Mouse (Mus musculus): Measurements from ENCODE around the gene Pld4. TPM values are rescaled to one million over a fixed set of nuclear protein-coding genes. Genes with fewer than 3 reads are reported as not detected.

The Pld4 gene
- polyA plus RNA-seq, 1 experiment from 2014 or later: 8.4 TPM

- WGBS: 93% methylated on average over 24 of the region's 24 CpGs
- H3K27me3 ChIP-seq (replicated peaks): no peaks in the 10 kb centered on the region
- H3K4me2 ChIP-seq: no peak overlapping the region
- H3K4me3 ChIP-seq (replicated peaks): no peak overlapping the region
- no peaks in the 10 kb centered on the region for H3K9me3 ChIP-seq (replicated peaks)
- 0 out of 2 replicates have a peak, but pooled peaks cover 10% of the 10 kb centered on the region for H3K4me1 ChIP-seq
- no peak overlapping the region for H3K27ac ChIP-seq (replicated peaks)
- no peak for ATAC-seq (ENCODE audit: low FRiP score)
- no peak overlapping the region for H3K9ac ChIP-seq (replicated peaks)
- peaks cover 73% of the 10 kb centered on the region for H3K36me3 ChIP-seq
Measured at GRCm38 (mm10) chr12:112739023-112739568, 21.4 kb upstream of the Pld4 start.

GRCm38 (mm10) chr12:112742768-112743167 lies 17.7 kb upstream of the Pld4 start:
- Histone ChIP-seq H3K27ac (replicated peaks) (peak overlapping the region; percentile 56), H3K9me3 (replicated peaks) (no peaks in the 10 kb centered on the region), H3K27me3 (replicated peaks) (no peaks in the 10 kb centered on the region), H3K4me1 (peaks cover 22% of the 10 kb centered on the region), H3K9ac (replicated peaks) (no peak overlapping the region; the same call in 1 of the 2 replicates), H3K4me3 (replicated peaks) (no peak overlapping the region), H3K4me2 (no peak overlapping the region), H3K36me3 (peaks cover 53% of the 10 kb centered on the region)
- WGBS: 69% methylated on average over 6 of the region's 6 CpGs
- ATAC-seq (ENCODE audit: low FRiP score): no peak

GRCm38 (mm10) chr12:112743168-112743975 lies 17.1 kb upstream of the Pld4 start:
- no peak overlapping the region; the same call in 1 of the 2 replicates for H3K9ac ChIP-seq (replicated peaks)
- H3K9me3 ChIP-seq (replicated peaks): no peaks in the 10 kb centered on the region
- 59% methylated on average over 25 of the region's 25 CpGs for WGBS
- peak; percentile 53; the same call in 1 of the 2 replicates for ATAC-seq (ENCODE audit: low FRiP score)
- H3K4me3 ChIP-seq (replicated peaks): no peak overlapping the region
- H3K27me3 ChIP-seq (replicated peaks): no peaks in the 10 kb centered on the region
- peak overlapping the region; percentile 56 for H3K27ac ChIP-seq (replicated peaks)
- H3K36me3 ChIP-seq: peaks cover 47% of the 10 kb centered on the region
- H3K4me1 ChIP-seq: peaks cover 22% of the 10 kb centered on the region
- H3K4me2 ChIP-seq: no peak overlapping the region

DNA sequence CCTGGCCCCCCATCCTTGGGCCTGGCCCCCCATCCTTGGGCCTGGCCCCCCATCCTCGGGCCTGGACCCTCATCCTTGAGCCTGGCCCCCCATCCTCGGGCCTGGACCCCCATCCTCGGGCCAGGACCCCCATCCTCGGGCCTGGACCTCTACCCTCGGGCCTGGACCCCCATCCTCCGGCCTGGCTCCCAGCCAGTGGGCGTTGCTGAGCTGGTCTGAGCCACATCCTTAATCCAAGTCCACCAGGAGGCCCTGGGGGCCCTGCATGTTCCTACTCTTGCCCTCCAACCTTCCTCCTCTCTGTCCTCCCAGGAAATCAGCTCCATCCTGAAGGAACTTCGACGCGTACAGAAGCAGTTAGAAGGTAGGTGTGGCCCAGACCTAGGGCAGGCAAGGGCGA lies 16.2 kb upstream of the Pld4 start:
- Histone ChIP-seq H3K4me1 (peaks cover 22% of the 10 kb centered on the region), H3K27me3 (replicated peaks) (no peaks in the 10 kb centered on the region), H3K4me2 (no peak overlapping the region), H3K9me3 (replicated peaks) (no peaks in the 10 kb centered on the region), H3K27ac (replicated peaks) (no peak overlapping the region), H3K4me3 (replicated peaks) (no peak overlapping the region), H3K9ac (replicated peaks) (0 out of 2 replicates have a peak overlapping the region, but pooled peaks have one; percentile 10), H3K36me3 (peaks cover 39% of the 10 kb centered on the region)
- WGBS: 89% methylated on average over 11 of the region's 11 CpGs
- ATAC-seq (ENCODE audit: low FRiP score): no peak

GRCm38 (mm10) chr12:112744891-112745580 lies 15.4 kb upstream of the Pld4 start:
- Histone ChIP-seq H3K27ac (replicated peaks) (no peak overlapping the region), H3K4me2 (no peak overlapping the region), H3K27me3 (replicated peaks) (no peaks in the 10 kb centered on the region), H3K4me3 (replicated peaks) (no peak overlapping the region), H3K9me3 (replicated peaks) (no peaks in the 10 kb centered on the region), H3K36me3 (peaks cover 31% of the 10 kb centered on the region), H3K4me1 (peaks cover 26% of the 10 kb centered on the region), H3K9ac (replicated peaks) (no peak overlapping the region)
- no peak for ATAC-seq (ENCODE audit: low FRiP score)
- WGBS: 75% methylated on average over 10 of the region's 10 CpGs

- no peak overlapping the region for H3K4me3 ChIP-seq (replicated peaks)
- WGBS: 89% methylated on average over 10 of the region's 10 CpGs
- no peaks in the 10 kb centered on the region for H3K9me3 ChIP-seq (replicated peaks)
- no peak for ATAC-seq (ENCODE audit: low FRiP score)
- no peak overlapping the region for H3K9ac ChIP-seq (replicated peaks)
- H3K36me3 ChIP-seq: peaks cover 27% of the 10 kb centered on the region
- H3K4me1 ChIP-seq: peaks cover 32% of the 10 kb centered on the region
- no peak overlapping the region for H3K4me2 ChIP-seq
- H3K27me3 ChIP-seq (replicated peaks): no peaks in the 10 kb centered on the region
- H3K27ac ChIP-seq (replicated peaks): no peak overlapping the region
Measured at GRCm38 (mm10) chr12:112745716-112746115, 14.7 kb upstream of the Pld4 start.

- Histone ChIP-seq H3K4me1 (peaks cover 36% of the 10 kb centered on the region), H3K36me3 (peaks cover 25% of the 10 kb centered on the region), H3K9me3 (replicated peaks) (no peaks in the 10 kb centered on the region), H3K4me3 (replicated peaks) (no peak overlapping the region), H3K9ac (replicated peaks) (no peak overlapping the region), H3K27me3 (replicated peaks) (no peaks in the 10 kb centered on the region), H3K4me2 (no peak overlapping the region), H3K27ac (replicated peaks) (peak overlapping the region; percentile 88; the same call in 1 of the 2 replicates)
- 67% methylated on average over 4 of the region's 4 CpGs for WGBS
- ATAC-seq (ENCODE audit: low FRiP score): peak; percentile 4; the same call in 1 of the 2 replicates
Measured at GRCm38 (mm10) chr12:112746461-112746807, 14.0 kb upstream of the Pld4 start.

DNA sequence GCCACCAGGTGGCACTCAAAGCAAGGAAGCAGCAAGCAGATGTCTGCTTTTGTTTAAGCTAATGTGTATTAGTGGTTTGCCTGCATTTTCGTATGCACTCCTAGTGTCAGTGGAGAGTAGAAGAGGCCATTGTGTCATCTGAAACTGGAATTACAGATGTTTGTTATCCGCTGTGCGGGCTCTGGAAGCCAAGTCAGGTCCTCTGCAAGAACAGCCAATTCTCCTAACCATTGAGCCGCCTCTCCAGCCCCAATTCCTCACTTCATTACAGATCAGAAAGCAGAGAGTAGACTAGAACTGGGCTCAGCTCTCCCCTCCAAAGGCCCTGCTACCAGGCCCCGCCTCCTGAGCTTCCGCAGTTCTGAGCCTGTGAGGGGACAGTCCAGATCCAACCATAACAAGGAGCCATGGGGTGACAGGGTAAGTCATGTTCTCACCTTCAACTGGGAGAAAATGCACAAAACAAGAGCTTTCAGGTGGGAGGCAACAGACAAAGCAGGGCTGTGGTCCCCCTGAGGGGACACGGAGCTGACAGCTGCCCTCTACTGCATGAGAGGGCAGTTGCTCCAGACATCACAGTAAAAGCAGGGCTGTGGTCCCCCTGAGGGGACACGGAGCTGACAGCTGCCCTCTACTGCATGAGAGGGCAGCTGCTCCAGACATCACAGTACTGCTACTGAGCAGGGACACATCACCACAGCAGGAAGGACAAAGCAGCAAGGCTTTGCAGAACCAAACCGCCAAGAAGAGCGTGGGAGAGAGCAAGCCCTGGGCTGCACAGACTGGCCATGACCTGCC lies 13.4 kb upstream of the Pld4 start:
- Histone ChIP-seq H3K27ac (replicated peaks) (peak overlapping the region; percentile 88), H3K4me2 (peak overlapping the region; percentile 23), H3K4me1 (peaks cover 36% of the 10 kb centered on the region), H3K9me3 (replicated peaks) (no peaks in the 10 kb centered on the region), H3K4me3 (replicated peaks) (no peak overlapping the region), H3K9ac (replicated peaks) (peak overlapping the region; percentile 31; the same call in 1 of the 2 replicates), H3K27me3 (replicated peaks) (no peaks in the 10 kb centered on the region), H3K36me3 (peaks cover 25% of the 10 kb centered on the region)
- ATAC-seq (ENCODE audit: low FRiP score): peak; percentile 48
- 21% methylated on average over 10 of the region's 10 CpGs for WGBS

DNA sequence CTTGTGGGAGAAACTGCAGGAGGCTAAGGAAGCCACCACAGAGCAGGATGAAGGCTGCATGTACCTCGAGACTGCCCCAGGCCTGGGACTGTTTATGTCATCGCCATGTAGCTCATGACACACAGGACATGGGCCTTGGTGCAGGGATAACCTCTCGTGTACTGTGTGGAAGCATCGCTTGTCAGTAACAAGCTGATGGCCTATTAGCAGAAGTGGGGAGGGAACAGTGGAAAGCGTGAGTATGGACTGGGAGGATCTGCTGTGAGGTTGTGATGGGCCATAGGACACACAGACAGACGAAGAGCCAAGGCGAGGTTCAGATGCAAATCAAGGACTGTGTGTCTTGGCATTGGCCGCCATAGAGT lies 12.9 kb upstream of the Pld4 start:
- WGBS: 81% methylated on average over 8 of the region's 8 CpGs
- no peak overlapping the region for H3K4me3 ChIP-seq (replicated peaks)
- H3K9me3 ChIP-seq (replicated peaks): no peaks in the 10 kb centered on the region
- H3K27ac ChIP-seq (replicated peaks): peak overlapping the region; percentile 88
- H3K36me3 ChIP-seq: peaks cover 22% of the 10 kb centered on the region
- 0 out of 2 replicates have a peak, but pooled peaks have one; percentile 1 for ATAC-seq (ENCODE audit: low FRiP score)
- H3K4me1 ChIP-seq: peaks cover 34% of the 10 kb centered on the region
- peak overlapping the region; percentile 23 for H3K4me2 ChIP-seq
- H3K9ac ChIP-seq (replicated peaks): peak overlapping the region; percentile 31; the same call in 1 of the 2 replicates
- H3K27me3 ChIP-seq (replicated peaks): no peaks in the 10 kb centered on the region

- H3K27ac ChIP-seq (replicated peaks): no peak overlapping the region; the same call in 1 of the 2 replicates
Measured at GRCm38 (mm10) chr12:112750976-112751375, 9.5 kb upstream of the Pld4 start.

GRCm38 (mm10) chr12:112752399-112752798 lies 8.1 kb upstream of the Pld4 start:
- H3K4me1 ChIP-seq: peaks cover 16% of the 10 kb centered on the region
- no peak overlapping the region for H3K4me2 ChIP-seq
- H3K36me3 ChIP-seq: no peaks in the 10 kb centered on the region
- H3K9me3 ChIP-seq (replicated peaks): no peaks in the 10 kb centered on the region
- WGBS: 61% methylated on average over 2 of the region's 2 CpGs
- no peak overlapping the region for H3K9ac ChIP-seq (replicated peaks)
- H3K27ac ChIP-seq (replicated peaks): no peak overlapping the region
- H3K27me3 ChIP-seq (replicated peaks): 0 out of 2 replicates have a peak, but pooled peaks cover under 1% of the 10 kb centered on the region
- no peak overlapping the region for H3K4me3 ChIP-seq (replicated peaks)
- no peak for ATAC-seq (ENCODE audit: low FRiP score)

More at GRCm38 (mm10) chr12:112750976-112751375, 9.5 kb upstream of the Pld4 start:
- Histone ChIP-seq H3K9ac (replicated peaks) (no peak overlapping the region), H3K4me3 (replicated peaks) (no peak overlapping the region), H3K4me1 (peaks cover 25% of the 10 kb centered on the region), H3K36me3 (no peaks in the 10 kb centered on the region), H3K27me3 (replicated peaks) (no peaks in the 10 kb centered on the region), H3K4me2 (no peak overlapping the region), H3K9me3 (replicated peaks) (no peaks in the 10 kb centered on the region)
- WGBS: 83% methylated on average over 12 of the region's 12 CpGs
- ATAC-seq (ENCODE audit: low FRiP score): no peak

Measured in neural tube, embryonic 15.5 days (tissue).